Mouse (Mus musculus) layer of hippocampus, postnatal 10 days (tissue): ENCODE results near the gene Cnnm3. TPM values are rescaled to one million over a fixed set of nuclear protein-coding genes. Genes with fewer than 3 reads are reported as not detected.

Experiments
- DNase-seq, 2 experiments: peaks; one replicate each; pipeline ENCODE4 v3.0.0; 2021; ENCODE audit warnings: low spot score in 2 of 2
- long read RNA-seq: library from polyadenylated mRNA; stranded (forward); transcript quantifications from one replicate; pipeline ENCODE4 v2.0.0, GENCODE M21; 2023
- total RNA-seq, 2 experiments: library from RNA; stranded (reverse); gene quantifications; 2 replicates each; pipeline ENCODE4 v1.2.3; 2021

The Cnnm3 gene
- 10 to 100 TPM; 35.0 to 39.8 TPM for total RNA-seq
- long read RNA-seq, full-length matches to known transcripts: 6 of 12 reads
- long read RNA-seq, partial matches to known transcripts: 5 of 12 reads
- long read RNA-seq, other reads (novel, unspliced or antisense): 1 of 12 reads

- DNase-seq: peak; percentile 100
These were observed at the start of gene Cnnm3 for GRCm38 (mm10) chr1:36511289-36512021. TSS of gene Cnnm3 (plus strand) at chr1:36511867.

- no peak for DNase-seq
These were observed 46.0 kb upstream of the Cnnm3 start for GRCm38 (mm10) chr1:36465641-36466160.

- no peak for DNase-seq
These were observed 44.2 kb upstream of the Cnnm3 start for GRCm38 (mm10) chr1:36467446-36467845.

- no peak for DNase-seq
These were observed 41.7 kb upstream of the Cnnm3 start for GRCm38 (mm10) chr1:36469811-36470444.

- peak; percentile 81 to 86 for DNase-seq
These were observed 40.2 kb upstream of the Cnnm3 start, which contains the start of gene Cnnm4 for GRCm38 (mm10) chr1:36471181-36472105. TSS of gene Cnnm4 (plus strand) at chr1:36471620.

GRCm38 (mm10) chr1:36472106-36472440 is 39.6 kb upstream of the Cnnm3 start:
- no peak for DNase-seq

GRCm38 (mm10) chr1:36473211-36473780 is 38.4 kb upstream of the Cnnm3 start:
- no peak for DNase-seq

- no peak for DNase-seq
These were observed 37.0 kb upstream of the Cnnm3 start for GRCm38 (mm10) chr1:36474646-36475045.

GRCm38 (mm10) chr1:36475480-36476110 is 36.1 kb upstream of the Cnnm3 start:
- no peak for DNase-seq

- DNase-seq: no peak
These were observed 35.2 kb upstream of the Cnnm3 start for GRCm38 (mm10) chr1:36476426-36476825.

GRCm38 (mm10) chr1:36478343-36478795 is 33.3 kb upstream of the Cnnm3 start:
- no peak for DNase-seq

GRCm38 (mm10) chr1:36479903-36480899 is 31.5 kb upstream of the Cnnm3 start:
- no peak for DNase-seq

GRCm38 (mm10) chr1:36483825-36484224 is 27.8 kb upstream of the Cnnm3 start:
- no peak for DNase-seq

- no peak for DNase-seq
These were observed 26.6 kb upstream of the Cnnm3 start for GRCm38 (mm10) chr1:36485080-36485479.

GRCm38 (mm10) chr1:36487111-36487510 is 24.6 kb upstream of the Cnnm3 start:
- no peak for DNase-seq

GRCm38 (mm10) chr1:36489661-36490060 is 22.0 kb upstream of the Cnnm3 start:
- no peak for DNase-seq

- DNase-seq: no peak
These were observed 19.1 kb upstream of the Cnnm3 start for GRCm38 (mm10) chr1:36492416-36493139.

GRCm38 (mm10) chr1:36493299-36493698 is 18.4 kb upstream of the Cnnm3 start:
- DNase-seq: no peak
